Comparison of ENCODE assay signal across 7 mouse cellular contexts in genomic region chr11:97126645-97127468, GRCm38 (mm10). TPM values are rescaled to one million over a fixed set of nuclear protein-coding genes. Genes with fewer than 3 reads are reported as not detected.
DNase-seq lines count a peak whose midpoint lies in the region; ATAC-seq and TF ChIP-seq lines count a peak whose summit lies in the region.

No protein-coding gene starts in this region.

- WGBS in heart, adult 2 months, result 4% methylated on average over 32 of the region's 32 CpGs
- 5% methylated on average over 32 of the region's 32 CpGs for WGBS in kidney, adult 2 months
- 3% methylated on average over 32 of the region's 32 CpGs for WGBS in lung, embryonic 16.5 days

- no peaks in the 10 kb centered on the region for H3K27me3 ChIP-seq in heart, adult 2 months (ENCODE audit: control insufficient read depth, insufficient read depth, low read length)
- H3K27me3 ChIP-seq in kidney, adult 2 months (replicated peaks; ENCODE audit: control insufficient read depth, insufficient read depth, low read length), result no peaks in the 10 kb centered on the region
- no peaks in the 10 kb centered on the region for H3K27me3 ChIP-seq in lung, embryonic 16.5 days (ENCODE audit: control insufficient read depth, insufficient read depth, low read depth, low read length)

- no peaks in the 10 kb centered on the region for H3K79me2 ChIP-seq in heart, adult 2 months (replicated peaks; ENCODE audit: control insufficient read depth, insufficient read depth, low read length)

- no peak for TF ChIP-seq CTCF in heart, adult 2 months (IDR thresholded peaks at IDR 0.05)
- TF ChIP-seq CTCF in kidney, adult 2 months (conservative IDR thresholded peaks at IDR 0.05; ENCODE audit: insufficient read depth, insufficient read length, low read depth, low read length), result no peak

- no peaks in the 10 kb centered on the region for H3K9me3 ChIP-seq in lung, embryonic 16.5 days (ENCODE audit: control insufficient read depth, low read length)

- peak overlapping the region; percentile 82 for H3K4me2 ChIP-seq in lung, embryonic 16.5 days (ENCODE audit: low read depth, low read length)

- peak overlapping the region; percentile 54 for H3K4me3 ChIP-seq in heart, adult 2 months
- peak overlapping the region; percentile 55 for H3K4me3 ChIP-seq in kidney, adult 2 months (ENCODE audit: insufficient read depth, low read depth, low read length)
- H3K4me3 ChIP-seq in lung, embryonic 16.5 days (ENCODE audit: low read length), result peak overlapping the region; percentile 53

- TF ChIP-seq EP300 in heart, adult 2 months (IDR thresholded peaks at IDR 0.05; ENCODE audit: insufficient read depth, low read depth, low read length), result no peak

- ATAC-seq in lung, embryonic 16.5 days (ENCODE audit: low read depth), result peak; percentile 73

- DNase-seq in ES-CJ7 (ENCODE audit: low read depth, low spot score), result peak; percentile 46
- DNase-seq in adrenal gland, postnatal 36 days, result peak; percentile 61 to 74
- DNase-seq in heart, adult 2 months, result peak; percentile 67 to 78
- peak; percentile 54 for DNase-seq in kidney, adult 2 months
- DNase-seq in retina, embryonic 14.5 days (ENCODE audit: low spot score), result peak; percentile 47
- no peak for DNase-seq in gastrocnemius, postnatal 25 days

- TF ChIP-seq POLR2A in heart, adult 2 months (IDR thresholded peaks at IDR 0.05; ENCODE audit: insufficient read depth, low read depth, low read length), result no peak
- no peak for TF ChIP-seq POLR2A in kidney, adult 2 months (IDR thresholded peaks at IDR 0.05; ENCODE audit: low read depth, low read length)

- intact Hi-C loops in heart, adult 2 months (cut with DNase I), result no loop called here

- H3K36me3 ChIP-seq in heart, adult 2 months (ENCODE audit: control insufficient read depth, insufficient read depth, low read length), result no peaks in the 10 kb centered on the region
- no peaks in the 10 kb centered on the region for H3K36me3 ChIP-seq in kidney, adult 2 months (ENCODE audit: control insufficient read depth, insufficient read depth, low read length)
- no peaks in the 10 kb centered on the region for H3K36me3 ChIP-seq in lung, embryonic 16.5 days (ENCODE audit: control insufficient read depth, insufficient read depth, low read length)

- no peak overlapping the region for H3K27ac ChIP-seq in heart, adult 2 months
- no peak overlapping the region for H3K27ac ChIP-seq in kidney, adult 2 months (ENCODE audit: insufficient read depth, low read depth, low read length)
- H3K27ac ChIP-seq in lung, embryonic 16.5 days (ENCODE audit: low read length), result no peak overlapping the region

- peak overlapping the region; percentile 52; the same call in 1 of the 2 replicates for H3K9ac ChIP-seq in heart, adult 2 months (ENCODE audit: low read depth, low read length)
- H3K9ac ChIP-seq in lung, embryonic 16.5 days (ENCODE audit: low read length), result peak overlapping the region; percentile 37

- no peaks in the 10 kb centered on the region for H3K4me1 ChIP-seq in heart, adult 2 months (ENCODE audit: control insufficient read depth, insufficient read depth, low read length)
- H3K4me1 ChIP-seq in kidney, adult 2 months (ENCODE audit: control insufficient read depth, insufficient read depth, low read length), result no peaks in the 10 kb centered on the region
- H3K4me1 ChIP-seq in lung, embryonic 16.5 days (replicated peaks; ENCODE audit: control insufficient read depth, insufficient read depth, low read length), result peaks cover 9% of the 10 kb centered on the region; the same call in 1 of the 2 replicates

RNA-seq across cellular contexts. Expression of gene Tbx21, which starts 11.7 kb away (rescaled TPM):
- total RNA-seq in adrenal gland, postnatal 36 days (2021), result under 1 TPM; 0.23 to 0.33 TPM
- not detected for total RNA-seq in heart, adult 2 months (2021)
- 0.15 and 0.45 TPM in 2 replicates for polyA plus RNA-seq in heart, adult 2 months (2012; rRNA removed)
- 0.20 and 0.56 TPM in 2 replicates for polyA plus RNA-seq in kidney, adult 2 months (2012; rRNA removed)
- polyA plus RNA-seq in lung, embryonic 16.5 days (2015; fragmentation: Nextera tagmentation; extraction: Ambion mirVana), result 0.21 TPM in 1 of 2 replicates, not detected in the other
- under 1 TPM; 0.41 to 0.86 TPM for total RNA-seq in gastrocnemius, postnatal 25 days (2021)

RNA-seq across cellular contexts. Expression of gene Tbkbp1, which starts 24.4 kb away (rescaled TPM):
- 10 to 100 TPM; 10.6 to 12.8 TPM for total RNA-seq in adrenal gland, postnatal 36 days (2021)
- total RNA-seq in heart, adult 2 months (2021), result 10 to 100 TPM; 12.1 to 12.2 TPM
- 13.5 and 14.1 TPM in 2 replicates for polyA plus RNA-seq in heart, adult 2 months (2012; rRNA removed)
- polyA plus RNA-seq in kidney, adult 2 months (2012; rRNA removed), result 10.4 and 12.1 TPM in 2 replicates
- polyA plus RNA-seq in lung, embryonic 16.5 days (2015; fragmentation: Nextera tagmentation; extraction: Ambion mirVana), result 4.9 TPM in 2 replicates
- 1 to 10 TPM; 4.6 to 4.9 TPM for total RNA-seq in gastrocnemius, postnatal 25 days (2021)
